Mouse (Mus musculus): ENCODE results near the gene Psmf1. TPM values are rescaled to one million over a fixed set of nuclear protein-coding genes. Genes with fewer than 3 reads are reported as not detected.

Psmf1 gene
- polyA plus RNA-seq (2016; fragmentation: Nextera tagmentation; extraction: Ambion mirVana), result 45.2 and 49.7 TPM in 2 replicates

- Histone ChIP-seq H3K4me3 (no peak within 1 kb of the TSS), H3K4me1 (peaks cover 24% of the 10 kb centered on the region), H3K27me3 (replicated peaks) (0 out of 2 replicates have a peak, but pooled peaks cover 4% of the 10 kb centered on the region), H3K27ac (no peak within 1 kb of the TSS), H3K9ac (no peak within 1 kb of the TSS), H3K9me3 (no peaks in the 10 kb centered on the region), H3K4me2 (replicated peaks) (no peak within 1 kb of the TSS), H3K36me3 (no peaks in the 10 kb centered on the region)
- ATAC-seq (ENCODE audit: low FRiP score, low read depth), result no peak
Observed at GRCm38 (mm10) chr2:151743845-151744244, at the start of gene Psmf1. TSS of gene Psmf1 (minus strand) at chr2:151744186.

- no peaks in the 10 kb centered on the region for H3K9me3 ChIP-seq
- H3K4me3 ChIP-seq, result no peak overlapping the region
- H3K36me3 ChIP-seq, result no peaks in the 10 kb centered on the region
- no peak overlapping the region for H3K27ac ChIP-seq
- no peak overlapping the region for H3K4me2 ChIP-seq (replicated peaks)
- H3K27me3 ChIP-seq (replicated peaks), result no peaks in the 10 kb centered on the region
- no peaks in the 10 kb centered on the region for H3K4me1 ChIP-seq
- H3K9ac ChIP-seq, result no peak overlapping the region
- no peak for ATAC-seq (ENCODE audit: low FRiP score, low read depth)
- 63% methylated on average over 5 of the region's 5 CpGs for WGBS
Observed at GRCm38 (mm10) chr2:151791156-151791555, 47.2 kb upstream of the Psmf1 start.

- H3K27me3 ChIP-seq (replicated peaks), result no peaks in the 10 kb centered on the region
- WGBS, result 37% methylated on average over 7 of the region's 7 CpGs
- no peaks in the 10 kb centered on the region for H3K4me1 ChIP-seq
- no peaks in the 10 kb centered on the region for H3K9me3 ChIP-seq
- H3K36me3 ChIP-seq, result no peaks in the 10 kb centered on the region
- no peak overlapping the region for H3K27ac ChIP-seq
- ATAC-seq (ENCODE audit: low FRiP score, low read depth), result no peak
- no peak overlapping the region for H3K4me3 ChIP-seq
- H3K4me2 ChIP-seq (replicated peaks), result no peak overlapping the region
- no peak overlapping the region for H3K9ac ChIP-seq
Observed at GRCm38 (mm10) chr2:151790169-151790568, 46.2 kb upstream of the Psmf1 start.

- Histone ChIP-seq H3K9me3 (no peaks in the 10 kb centered on the region), H3K4me3 (no peak overlapping the region), H3K36me3 (no peaks in the 10 kb centered on the region), H3K4me2 (replicated peaks) (no peak overlapping the region), H3K27ac (no peak overlapping the region), H3K27me3 (replicated peaks) (no peaks in the 10 kb centered on the region), H3K4me1 (no peaks in the 10 kb centered on the region), H3K9ac (no peak overlapping the region)
- no peak for ATAC-seq (ENCODE audit: low FRiP score, low read depth)
- WGBS, result 88% methylated on average over 7 of the region's 7 CpGs
Observed at GRCm38 (mm10) chr2:151788221-151788977, 44.4 kb upstream of the Psmf1 start.

GRCm38 (mm10) chr2:151783493-151783892 lies 39.5 kb upstream of the Psmf1 start:
- Histone ChIP-seq H3K27me3 (replicated peaks) (no peaks in the 10 kb centered on the region), H3K9ac (no peak overlapping the region), H3K4me1 (no peaks in the 10 kb centered on the region), H3K27ac (no peak overlapping the region), H3K4me2 (replicated peaks) (no peak overlapping the region), H3K9me3 (no peaks in the 10 kb centered on the region), H3K4me3 (no peak overlapping the region), H3K36me3 (no peaks in the 10 kb centered on the region)
- ATAC-seq (ENCODE audit: low FRiP score, low read depth), result no peak
- 86% methylated on average over 2 of the region's 2 CpGs for WGBS

- Histone ChIP-seq H3K27me3 (replicated peaks) (no peaks in the 10 kb centered on the region), H3K4me2 (replicated peaks) (no peak overlapping the region), H3K4me1 (no peaks in the 10 kb centered on the region), H3K4me3 (no peak overlapping the region), H3K9ac (no peak overlapping the region), H3K36me3 (no peaks in the 10 kb centered on the region), H3K9me3 (no peaks in the 10 kb centered on the region), H3K27ac (no peak overlapping the region)
- WGBS, result 94% methylated on average over 3 of the region's 3 CpGs
- no peak for ATAC-seq (ENCODE audit: low FRiP score, low read depth)
Observed at GRCm38 (mm10) chr2:151777366-151777765, 33.4 kb upstream of the Psmf1 start.

- H3K9ac ChIP-seq, result no peak overlapping the region
- no peaks in the 10 kb centered on the region for H3K27me3 ChIP-seq (replicated peaks)
- 90% methylated on average over 8 of the region's 8 CpGs for WGBS
- no peak overlapping the region for H3K27ac ChIP-seq
- no peaks in the 10 kb centered on the region for H3K4me1 ChIP-seq
- no peak overlapping the region for H3K4me3 ChIP-seq
- H3K9me3 ChIP-seq, result no peaks in the 10 kb centered on the region
- H3K4me2 ChIP-seq (replicated peaks), result no peak overlapping the region
- no peak for ATAC-seq (ENCODE audit: low FRiP score, low read depth)
- no peaks in the 10 kb centered on the region for H3K36me3 ChIP-seq
Observed at GRCm38 (mm10) chr2:151773476-151773875, 29.5 kb upstream of the Psmf1 start.

GRCm38 (mm10) chr2:151772169-151772568 lies 28.2 kb upstream of the Psmf1 start:
- H3K27me3 ChIP-seq (replicated peaks), result no peaks in the 10 kb centered on the region
- no peak for ATAC-seq (ENCODE audit: low FRiP score, low read depth)

GRCm38 (mm10) chr2:151764557-151764956 lies 20.6 kb upstream of the Psmf1 start:
- no peak overlapping the region for H3K4me3 ChIP-seq
- H3K9me3 ChIP-seq, result peaks cover 3% of the 10 kb centered on the region; the same call in 1 of the 2 replicates
- no peaks in the 10 kb centered on the region for H3K27me3 ChIP-seq (replicated peaks)
- no peaks in the 10 kb centered on the region for H3K4me1 ChIP-seq
- H3K36me3 ChIP-seq, result no peaks in the 10 kb centered on the region
- H3K27ac ChIP-seq, result no peak overlapping the region
- no peak overlapping the region for H3K9ac ChIP-seq
- 90% methylated on average over 2 of the region's 2 CpGs for WGBS
- no peak for ATAC-seq (ENCODE audit: low FRiP score, low read depth)
- no peak overlapping the region for H3K4me2 ChIP-seq (replicated peaks)

More at GRCm38 (mm10) chr2:151772169-151772568, 28.2 kb upstream of the Psmf1 start:
- H3K4me3 ChIP-seq, result no peak overlapping the region
- no peak overlapping the region for H3K27ac ChIP-seq
- H3K4me1 ChIP-seq, result no peaks in the 10 kb centered on the region
- WGBS, result 80% methylated on average over 4 of the region's 4 CpGs
- H3K9me3 ChIP-seq, result no peaks in the 10 kb centered on the region
- H3K36me3 ChIP-seq, result no peaks in the 10 kb centered on the region
- no peak overlapping the region for H3K4me2 ChIP-seq (replicated peaks)
- H3K9ac ChIP-seq, result no peak overlapping the region

- Histone ChIP-seq H3K4me2 (replicated peaks) (no peak overlapping the region), H3K27me3 (replicated peaks) (no peaks in the 10 kb centered on the region), H3K9me3 (peaks cover 3% of the 10 kb centered on the region; the same call in 1 of the 2 replicates), H3K9ac (no peak overlapping the region), H3K27ac (no peak overlapping the region), H3K36me3 (no peaks in the 10 kb centered on the region), H3K4me1 (no peaks in the 10 kb centered on the region), H3K4me3 (no peak overlapping the region)
- no peak for ATAC-seq (ENCODE audit: low FRiP score, low read depth)
- WGBS, result 61% methylated on average over 1 of the region's 1 CpGs
Observed at GRCm38 (mm10) chr2:151758806-151759353, 14.9 kb upstream of the Psmf1 start.

- Histone ChIP-seq H3K9ac (no peak overlapping the region), H3K36me3 (no peaks in the 10 kb centered on the region), H3K4me2 (replicated peaks) (no peak overlapping the region), H3K9me3 (peaks cover 3% of the 10 kb centered on the region; the same call in 1 of the 2 replicates), H3K27me3 (replicated peaks) (no peaks in the 10 kb centered on the region), H3K4me1 (no peaks in the 10 kb centered on the region), H3K27ac (no peak overlapping the region), H3K4me3 (no peak overlapping the region)
- WGBS, result 24% methylated on average over 5 of the region's 5 CpGs
- ATAC-seq (ENCODE audit: low FRiP score, low read depth), result no peak
Observed at GRCm38 (mm10) chr2:151757451-151757850, 13.5 kb upstream of the Psmf1 start.

- no peak overlapping the region for H3K4me2 ChIP-seq (replicated peaks)
- no peak overlapping the region for H3K4me3 ChIP-seq
- H3K27ac ChIP-seq, result no peak overlapping the region
- peaks cover 3% of the 10 kb centered on the region; the same call in 1 of the 2 replicates for H3K9me3 ChIP-seq
- H3K36me3 ChIP-seq, result no peaks in the 10 kb centered on the region
- 51% methylated on average over 9 of the region's 9 CpGs for WGBS
- no peaks in the 10 kb centered on the region for H3K27me3 ChIP-seq (replicated peaks)
- no peak overlapping the region for H3K9ac ChIP-seq
- no peaks in the 10 kb centered on the region for H3K4me1 ChIP-seq
- no peak for ATAC-seq (ENCODE audit: low FRiP score, low read depth)
Observed at GRCm38 (mm10) chr2:151756277-151757061, 12.5 kb upstream of the Psmf1 start.

Data from neural tube, embryonic 12.5 days (tissue).